Mouse (Mus musculus): ENCODE results near the gene Ints6l. TPM values are rescaled to one million over a fixed set of nuclear protein-coding genes. Genes with fewer than 3 reads are reported as not detected.
"Not testable (repeated sequence)": the region's sequence is repeated elsewhere in the genome, so short reads cannot be mapped to it uniquely, and the experiment has no call there.

Gene Ints6l
- polyA plus RNA-seq, 1 experiment from 2014 or later, result 20.3 TPM

- no peak overlapping the region for H3K4me2 ChIP-seq (ENCODE audit: low read length)
- H3K27me3 ChIP-seq (replicated peaks; ENCODE audit: control insufficient read depth, insufficient read depth, low read length), result no peaks in the 10 kb centered on the region
- WGBS, result 68% methylated on average over 3 of the region's 3 CpGs
- no peaks in the 10 kb centered on the region for H3K9me3 ChIP-seq (ENCODE audit: control insufficient read depth, low read length)
- H3K27ac ChIP-seq (ENCODE audit: low read depth, low read length), result no peak overlapping the region
- H3K4me3 ChIP-seq (ENCODE audit: low read length), result no peak overlapping the region
- ATAC-seq, result no peak
- no peaks in the 10 kb centered on the region; the same call in 1 of the 2 replicates for H3K36me3 ChIP-seq (ENCODE audit: control insufficient read depth, insufficient read depth, low read length)
- no peaks in the 10 kb centered on the region for H3K4me1 ChIP-seq (ENCODE audit: control insufficient read depth, insufficient read depth, low read depth, low read length)
- no peak overlapping the region for H3K9ac ChIP-seq (ENCODE audit: low read depth, low read length)
These were observed 27.2 kb downstream of the Ints6l start for GRCm38 (mm10) chrX:56481906-56482305.

GRCm38 (mm10) chrX:56489758-56490157 is 35.1 kb downstream of the Ints6l start:
- Histone ChIP-seq H3K9me3 (ENCODE audit: control insufficient read depth, low read length) (no peaks in the 10 kb centered on the region), H3K4me3 (ENCODE audit: low read length) (no peak overlapping the region), H3K9ac (ENCODE audit: low read depth, low read length) (no peak overlapping the region), H3K4me1 (ENCODE audit: control insufficient read depth, insufficient read depth, low read depth, low read length) (no peaks in the 10 kb centered on the region), H3K27me3 (replicated peaks; ENCODE audit: control insufficient read depth, insufficient read depth, low read length) (no peaks in the 10 kb centered on the region), H3K4me2 (ENCODE audit: low read length) (no peak overlapping the region), H3K36me3 (ENCODE audit: control insufficient read depth, insufficient read depth, low read length) (no peaks in the 10 kb centered on the region), H3K27ac (ENCODE audit: low read depth, low read length) (no peak overlapping the region)
- ATAC-seq, result 0 out of 2 replicates have a peak, but pooled peaks have one; percentile 24
- 24% methylated on average over 1 of the region's 1 CpGs for WGBS

GRCm38 (mm10) chrX:56497241-56497640 is 42.6 kb downstream of the Ints6l start:
- no peaks in the 10 kb centered on the region for H3K27me3 ChIP-seq (replicated peaks; ENCODE audit: control insufficient read depth, insufficient read depth, low read length)
- 75% methylated on average over 7 of the region's 7 CpGs for WGBS
- H3K9me3 ChIP-seq (ENCODE audit: control insufficient read depth, low read length), result no peaks in the 10 kb centered on the region
- ATAC-seq, result peak; percentile 54
- H3K4me1 ChIP-seq (ENCODE audit: control insufficient read depth, insufficient read depth, low read depth, low read length), result no peaks in the 10 kb centered on the region
- H3K27ac ChIP-seq (ENCODE audit: low read depth, low read length), result no peak overlapping the region
- no peak overlapping the region for H3K4me3 ChIP-seq (ENCODE audit: low read length)
- no peaks in the 10 kb centered on the region for H3K36me3 ChIP-seq (ENCODE audit: control insufficient read depth, insufficient read depth, low read length)
- H3K4me2 ChIP-seq (ENCODE audit: low read length), result no peak overlapping the region
- no peak overlapping the region for H3K9ac ChIP-seq (ENCODE audit: low read depth, low read length)

GRCm38 (mm10) chrX:56524442-56524841 is 69.8 kb downstream of the Ints6l start, which contains the start of gene Gm10477:
TSS of gene Gm10477 (plus strand) at chrX:56524742.
- not testable (repeated sequence) for H3K9ac ChIP-seq (ENCODE audit: low read depth, low read length); H3K27ac ChIP-seq (ENCODE audit: low read depth, low read length); ATAC-seq; H3K27me3 ChIP-seq (replicated peaks; ENCODE audit: control insufficient read depth, insufficient read depth, low read length); H3K36me3 ChIP-seq (ENCODE audit: control insufficient read depth, insufficient read depth, low read length); H3K9me3 ChIP-seq (ENCODE audit: control insufficient read depth, low read length); H3K4me2 ChIP-seq (ENCODE audit: low read length); H3K4me3 ChIP-seq (ENCODE audit: low read length); H3K4me1 ChIP-seq (ENCODE audit: control insufficient read depth, insufficient read depth, low read depth, low read length)
- WGBS, result 89% methylated on average over 6 of the region's 6 CpGs

GRCm38 (mm10) chrX:56531266-56531665 is 76.6 kb downstream of the Ints6l start:
- peak; percentile 77; the same call in 1 of the 2 replicates for ATAC-seq
- Histone ChIP-seq H3K4me3 (ENCODE audit: low read length) (no peak overlapping the region), H3K9me3 (ENCODE audit: control insufficient read depth, low read length) (no peaks in the 10 kb centered on the region), H3K27me3 (replicated peaks; ENCODE audit: control insufficient read depth, insufficient read depth, low read length) (no peaks in the 10 kb centered on the region), H3K4me2 (ENCODE audit: low read length) (no peak overlapping the region), H3K4me1 (ENCODE audit: control insufficient read depth, insufficient read depth, low read depth, low read length) (no peaks in the 10 kb centered on the region), H3K36me3 (ENCODE audit: control insufficient read depth, insufficient read depth, low read length) (no peaks in the 10 kb centered on the region), H3K27ac (ENCODE audit: low read depth, low read length) (no peak overlapping the region), H3K9ac (ENCODE audit: low read depth, low read length) (no peak overlapping the region)
- 13% methylated on average over 3 of the region's 3 CpGs for WGBS

GRCm38 (mm10) chrX:56537162-56537561 is 82.5 kb downstream of the Ints6l start:
- 55% methylated on average over 4 of the region's 4 CpGs for WGBS
- no peak overlapping the region for H3K4me3 ChIP-seq (ENCODE audit: low read length)
- ATAC-seq, result no peak
- no peak overlapping the region for H3K9ac ChIP-seq (ENCODE audit: low read depth, low read length)
- H3K4me1 ChIP-seq (ENCODE audit: control insufficient read depth, insufficient read depth, low read depth, low read length), result no peaks in the 10 kb centered on the region
- H3K27me3 ChIP-seq (replicated peaks; ENCODE audit: control insufficient read depth, insufficient read depth, low read length), result no peaks in the 10 kb centered on the region
- H3K27ac ChIP-seq (ENCODE audit: low read depth, low read length), result no peak overlapping the region
- no peak overlapping the region for H3K4me2 ChIP-seq (ENCODE audit: low read length)
- no peaks in the 10 kb centered on the region for H3K36me3 ChIP-seq (ENCODE audit: control insufficient read depth, insufficient read depth, low read length)
- no peaks in the 10 kb centered on the region for H3K9me3 ChIP-seq (ENCODE audit: control insufficient read depth, low read length)

GRCm38 (mm10) chrX:56549506-56549905 is 94.8 kb downstream of the Ints6l start, which contains the start of gene Gm648:
TSS of gene Gm648 (minus strand) at chrX:56549606.
- no peak for ATAC-seq
- no peaks in the 10 kb centered on the region for H3K27me3 ChIP-seq (replicated peaks; ENCODE audit: control insufficient read depth, insufficient read depth, low read length)
- H3K27ac ChIP-seq (ENCODE audit: low read depth, low read length), result no peak within 1 kb of the TSS
- H3K4me2 ChIP-seq (ENCODE audit: low read length), result no peak within 1 kb of the TSS
- no peaks in the 10 kb centered on the region for H3K36me3 ChIP-seq (ENCODE audit: control insufficient read depth, insufficient read depth, low read length)
- H3K9me3 ChIP-seq (ENCODE audit: control insufficient read depth, low read length), result no peaks in the 10 kb centered on the region
- no peak within 1 kb of the TSS for H3K9ac ChIP-seq (ENCODE audit: low read depth, low read length)
- no peak within 1 kb of the TSS for H3K4me3 ChIP-seq (ENCODE audit: low read length)
- H3K4me1 ChIP-seq (ENCODE audit: control insufficient read depth, insufficient read depth, low read depth, low read length), result no peaks in the 10 kb centered on the region
- WGBS, result 88% methylated on average over 7 of the region's 7 CpGs

GRCm38 (mm10) chrX:56553584-56553983 is 98.9 kb downstream of the Ints6l start:
- 79% methylated on average over 3 of the region's 3 CpGs for WGBS
- Histone ChIP-seq H3K27ac (ENCODE audit: low read depth, low read length) (no peak overlapping the region), H3K4me1 (ENCODE audit: control insufficient read depth, insufficient read depth, low read depth, low read length) (no peaks in the 10 kb centered on the region), H3K4me3 (ENCODE audit: low read length) (no peak overlapping the region), H3K36me3 (ENCODE audit: control insufficient read depth, insufficient read depth, low read length) (no peaks in the 10 kb centered on the region), H3K9me3 (ENCODE audit: control insufficient read depth, low read length) (no peaks in the 10 kb centered on the region), H3K27me3 (replicated peaks; ENCODE audit: control insufficient read depth, insufficient read depth, low read length) (no peaks in the 10 kb centered on the region), H3K4me2 (ENCODE audit: low read length) (no peak overlapping the region), H3K9ac (ENCODE audit: low read depth, low read length) (no peak overlapping the region)
- no peak for ATAC-seq

Data from hindbrain, embryonic 16.5 days (tissue).